Mouse (Mus musculus): ENCODE results near the gene Vwa7.

DNA sequence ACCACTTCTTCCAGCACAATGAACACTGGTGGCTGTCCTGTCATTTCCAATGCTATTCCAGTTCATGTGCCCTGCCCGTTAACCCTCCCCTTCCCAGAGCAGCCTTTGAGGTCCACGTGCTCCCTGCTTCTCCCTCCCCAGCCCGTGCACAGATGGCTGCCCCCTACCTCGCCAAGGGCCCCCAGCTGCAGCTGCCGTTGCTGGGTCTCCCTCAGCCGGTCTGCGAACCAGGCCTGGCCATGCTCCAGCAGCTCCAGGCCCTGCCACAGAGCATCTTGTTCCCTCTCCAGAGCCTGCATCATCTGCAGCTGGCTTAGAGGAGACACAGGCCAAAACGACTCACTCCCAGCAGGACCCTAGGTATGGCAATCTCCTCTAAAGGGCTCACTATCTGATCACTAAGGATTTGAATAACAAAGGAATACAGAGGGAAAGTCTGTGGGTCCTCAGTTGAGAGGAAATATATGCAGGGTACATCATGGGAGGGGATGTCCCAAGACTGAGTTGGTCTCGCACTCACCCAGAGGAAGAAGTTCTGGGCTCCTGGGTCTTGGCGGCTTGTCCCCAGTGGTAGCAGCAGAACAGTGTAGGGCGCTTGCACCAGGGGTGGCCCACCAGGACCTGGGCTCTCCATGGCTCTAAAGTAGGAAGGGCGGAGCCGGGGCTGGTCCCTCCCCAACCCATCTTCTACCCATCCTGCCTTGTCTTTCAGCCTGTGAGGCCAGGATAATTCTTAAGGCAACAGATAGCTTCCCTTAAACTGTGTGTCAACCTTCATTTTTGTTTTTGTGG is 11.1 kb downstream of the Vwa7 start, which contains the start of gene Sapcd1:
- TF ChIP-seq CTCF (IDR thresholded peaks at IDR 0.05; ENCODE audit: control insufficient read depth, insufficient read depth, low read length), result no peak
- no peak; the same call in 1 of the 2 replicates for TF ChIP-seq POLR2A (IDR thresholded peaks at IDR 0.05; ENCODE audit: borderline replicate concordance, control insufficient read depth, low read depth, low read length)

Data from bone marrow, adult 2 months (tissue).